In the genomic region with DNA sequence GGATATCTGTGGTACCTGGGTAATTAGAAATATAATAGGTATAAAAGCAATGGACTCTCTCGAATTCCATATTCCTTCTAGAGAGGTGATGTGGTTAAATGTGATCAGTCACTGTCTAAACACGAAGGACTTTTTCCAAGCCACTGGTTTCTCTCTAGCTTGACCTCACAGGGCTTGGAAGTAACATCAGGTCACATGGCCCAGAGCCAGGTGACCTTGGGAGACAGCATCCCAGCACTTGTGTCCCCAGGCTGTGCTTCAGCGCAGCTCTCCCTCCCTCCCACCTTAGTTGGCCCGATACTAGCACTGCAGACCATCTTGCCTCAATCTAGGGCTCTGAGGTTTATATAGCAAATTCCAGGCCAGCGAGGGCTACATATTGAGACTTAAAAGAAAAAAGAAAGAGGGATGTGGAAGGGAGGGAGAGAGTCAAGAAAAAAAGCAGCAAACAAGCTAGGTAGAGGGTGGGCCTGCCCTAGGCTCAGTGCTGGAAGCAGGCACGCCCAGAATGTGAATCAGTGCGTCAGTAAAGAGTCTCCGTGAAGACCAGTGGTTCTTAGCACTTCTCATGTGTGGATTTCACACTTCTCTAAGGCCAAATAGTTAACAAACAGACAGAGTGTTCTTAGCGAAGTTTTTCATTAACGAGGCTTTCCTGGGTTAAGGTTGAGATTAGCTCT, we compare ENCODE assay signal across 10 mouse cellular contexts.
DNase-seq lines count a peak whose midpoint lies in the region; ATAC-seq and TF ChIP-seq lines count a peak whose summit lies in the region.
"Had no signal": no experiment of that assay in that cellular context is flagged by ENCODE, and none has a peak within 500 bp of the region (broad histone marks: within the 10 kb centered on the region; RNA-seq: fewer than 3 reads in every experiment).

No protein-coding gene starts in this region.

- intact Hi-C loops in gastrocnemius, postnatal 36 days (cut with DNase I): loop anchor here (5.0 kb wide), 1 partner anchor 39 kb away; no protein-coding TSS in a partner anchor

- H3K4me1 ChIP-seq in forebrain, embryonic 12.5 days: peaks cover 68% of the 10 kb centered on the region
- H3K4me1 ChIP-seq in forebrain, embryonic 11.5 days (replicated peaks; ENCODE audit: control insufficient read depth, insufficient read depth, low read length): peaks cover 28% of the 10 kb centered on the region
- peaks cover 96% of the 10 kb centered on the region for H3K4me1 ChIP-seq in E14TG2a.4 (replicated peaks; ENCODE audit: low read depth, low read length)
- H3K4me1 ChIP-seq in embryonic facial prominence, embryonic 15.5 days: peaks cover 59% of the 10 kb centered on the region

- H3K27ac ChIP-seq in forebrain, embryonic 12.5 days: peak overlapping the region; percentile 42; the same call in 1 of the 2 replicates
- no peak overlapping the region for H3K27ac ChIP-seq in forebrain, embryonic 11.5 days (ENCODE audit: low read depth, low read length)
- H3K27ac ChIP-seq in embryonic facial prominence, embryonic 15.5 days (replicated peaks): 0 out of 2 replicates have a peak overlapping the region, but pooled peaks have one; percentile 44
- H3K27ac ChIP-seq: liver, embryonic 14.5 days had no signal

- H3K4me2 ChIP-seq in forebrain, embryonic 12.5 days: no peak overlapping the region
- no peak overlapping the region for H3K4me2 ChIP-seq in forebrain, embryonic 11.5 days (ENCODE audit: low read depth, low read length, severe bottlenecking)
- H3K4me2 ChIP-seq in embryonic facial prominence, embryonic 15.5 days (replicated peaks): no peak overlapping the region

- 54% methylated on average over 10 of the region's 10 CpGs for WGBS in forebrain, embryonic 12.5 days
- WGBS in forebrain, embryonic 11.5 days: 54% methylated on average over 10 of the region's 10 CpGs
- 45% methylated on average over 10 of the region's 10 CpGs for WGBS in embryonic facial prominence, embryonic 15.5 days

- no peak for DNase-seq in forebrain, embryonic 11.5 days (ENCODE audit: low spot score)
- peak; percentile 47 to 71 for DNase-seq in kidney, postnatal 4 days
- DNase-seq in c-Kit-positive CD71-positive TER-119-positive erythroid progenitor cells, embryonic 14.5 days (ENCODE audit: low spot score): no peak
- DNase-seq in gastrocnemius, postnatal 36 days: no peak
- DNase-seq in cerebellum, adult 9-10 months: no peak

- no peaks in the 10 kb centered on the region for H3K36me3 ChIP-seq in forebrain, embryonic 12.5 days (replicated peaks)
- H3K36me3 ChIP-seq in forebrain, embryonic 11.5 days (ENCODE audit: control insufficient read depth, insufficient read depth, low read length): no peaks in the 10 kb centered on the region
- H3K36me3 ChIP-seq in E14TG2a.4 (ENCODE audit: insufficient read depth, low read length): peaks cover 17% of the 10 kb centered on the region
- no peaks in the 10 kb centered on the region for H3K36me3 ChIP-seq in embryonic facial prominence, embryonic 15.5 days

- no peak overlapping the region for H3K4me3 ChIP-seq in forebrain, embryonic 12.5 days (replicated peaks)
- H3K4me3 ChIP-seq in forebrain, embryonic 11.5 days (ENCODE audit: low read depth, low read length): no peak overlapping the region
- H3K4me3 ChIP-seq in E14TG2a.4 (replicated peaks; ENCODE audit: low read length): peak overlapping the region; percentile 52
- H3K4me3 ChIP-seq in embryonic facial prominence, embryonic 15.5 days (replicated peaks): no peak overlapping the region

- H3K9me3 ChIP-seq in forebrain, embryonic 12.5 days: no peaks in the 10 kb centered on the region
- no peaks in the 10 kb centered on the region for H3K9me3 ChIP-seq in forebrain, embryonic 11.5 days (ENCODE audit: control insufficient read depth, low read length)
- no peaks in the 10 kb centered on the region for H3K9me3 ChIP-seq in E14TG2a.4 (ENCODE audit: low read length)
- H3K9me3 ChIP-seq in embryonic facial prominence, embryonic 15.5 days (replicated peaks): no peaks in the 10 kb centered on the region

- peaks cover 4% of the 10 kb centered on the region; the same call in 1 of the 2 replicates for H3K27me3 ChIP-seq in forebrain, embryonic 12.5 days
- no peaks in the 10 kb centered on the region for H3K27me3 ChIP-seq in forebrain, embryonic 11.5 days (ENCODE audit: control insufficient read depth, insufficient read depth, low read length)
- no peaks in the 10 kb centered on the region for H3K27me3 ChIP-seq in E14TG2a.4 (ENCODE audit: insufficient read depth, low read length)
- no peaks in the 10 kb centered on the region for H3K27me3 ChIP-seq in embryonic facial prominence, embryonic 15.5 days

- TF ChIP-seq CTCF in E14TG2a.4 (conservative IDR thresholded peaks at IDR 0.05; ENCODE audit: low read length): no peak

- H3K9ac ChIP-seq in forebrain, embryonic 12.5 days: no peak overlapping the region
- H3K9ac ChIP-seq in forebrain, embryonic 11.5 days (ENCODE audit: low read length): no peak overlapping the region
- H3K9ac ChIP-seq in embryonic facial prominence, embryonic 15.5 days: no peak overlapping the region
- H3K9ac ChIP-seq: liver, embryonic 14.5 days had no signal

- no peak for ATAC-seq in forebrain, embryonic 12.5 days (ENCODE audit: low FRiP score)
- no peak for ATAC-seq in forebrain, embryonic 11.5 days (replicated peaks; ENCODE audit: low FRiP score)
- ATAC-seq in embryonic facial prominence, embryonic 15.5 days (ENCODE audit: insufficient number of reproducible peaks, low FRiP score, low TSS enrichment, low read depth): no peak
- ATAC-seq: activated CD4-positive, CD25-positive, alpha-beta regulatory T cell, adult 4 months had no signal

Comparison
In these comparisons a context has a peak if more than half of its experiments do, and no peak if none do; other contexts are left out.
1. DNase-seq: peak in kidney, postnatal 4 days (2 of 2); none in forebrain, embryonic 11.5 days (single experiment), c-Kit-positive CD71-positive TER-119-positive erythroid progenitor cells, embryonic 14.5 days (single experiment), gastrocnemius, postnatal 36 days (0 of 2) and cerebellum, adult 9-10 months (single experiment).